Mouse (Mus musculus) thymus, adult 2 months (tissue): ENCODE results near the gene H2-Aa.

Experiments
- CTCF ChIP-seq: fragments of 200-500 bp; IDR thresholded peaks from 2 replicates; pipeline ENCODE4 v1.5.1; 2012; ENCODE audit warnings: mild to moderate bottlenecking, control low read depth, low read length, moderate library complexity, borderline replicate concordance; ENCODE audit not compliant: control insufficient read depth, poor library complexity, insufficient read depth; ENCODE audit errors: extremely low read depth
- POLR2A ChIP-seq: fragments of 200-500 bp; IDR thresholded peaks from 2 replicates; pipeline ENCODE4 v1.6.1; 2012; ENCODE audit warnings: mild to moderate bottlenecking, low read length, control low read depth, moderate library complexity; ENCODE audit not compliant: control insufficient read depth, poor library complexity, insufficient read depth; ENCODE audit errors: extremely low read depth

DNA sequence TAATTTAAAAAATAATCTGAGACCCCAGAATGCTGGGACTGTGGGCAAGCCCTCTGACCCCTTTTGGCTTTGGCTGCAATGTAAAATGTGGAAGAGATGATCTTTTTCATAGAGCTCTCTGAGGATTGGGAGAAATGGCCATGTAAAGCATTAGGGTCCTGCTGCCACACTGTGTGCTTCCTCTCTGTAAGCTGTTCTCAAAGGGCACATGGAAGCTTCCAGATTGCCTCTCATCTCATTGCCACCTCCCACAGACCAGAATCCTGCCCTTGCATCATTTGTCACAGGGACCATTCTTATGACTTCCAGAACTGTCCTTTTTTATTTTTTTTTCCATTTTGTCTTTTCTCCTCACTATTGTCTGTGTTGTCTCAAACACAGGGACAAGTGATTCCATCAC lies 19.6 kb upstream of the H2-Aa start:
- TF ChIP-seq POLR2A (no peak), CTCF (no peak)
